Mouse (Mus musculus) R1 (cell line): ENCODE data around the gene Defb36.
A peak's percentile ranks its signal among the peaks of the same experiment; 100 is the strongest.

Experiments used
- DNase-seq: peaks from one replicate; pipeline ENCODE4 v3.0.0-alpha.2; 2018; ENCODE audit warnings: low read depth, low spot score

The Defb36 gene

GRCm38 (mm10) chr2:152604057-152604456, at the start of gene Defb36:
Gene Defb36 (plus strand): TSS chr2:152604327.
- DNase-seq: peak; percentile 83

GRCm38 (mm10) chr2:152556655-152557054, 47.5 kb upstream of the Defb36 start:
- no peak for DNase-seq

- DNase-seq: no peak
Observed at GRCm38 (mm10) chr2:152569038-152569437, 35.1 kb upstream of the Defb36 start, which contains the start of gene Gm17416. Gene Gm17416 (plus strand): TSS chr2:152569338.

GRCm38 (mm10) chr2:152569881-152570280, 34.2 kb upstream of the Defb36 start:
- DNase-seq: no peak

GRCm38 (mm10) chr2:152570313-152570712, 33.8 kb upstream of the Defb36 start:
- DNase-seq: no peak

GRCm38 (mm10) chr2:152572114-152572794, 31.9 kb upstream of the Defb36 start, which contains the start of gene Defb21:
Gene Defb21 (plus strand): TSS chr2:152572744.
- DNase-seq: peak; percentile 59

GRCm38 (mm10) chr2:152573484-152573883, 30.6 kb upstream of the Defb36 start:
- no peak for DNase-seq

- DNase-seq: no peak
Observed at GRCm38 (mm10) chr2:152580107-152580506, 24.0 kb upstream of the Defb36 start, which contains the start of gene Defb19. Gene Defb19 (minus strand): TSS chr2:152580312.

- DNase-seq: no peak
Observed at GRCm38 (mm10) chr2:152580612-152581011, 23.5 kb upstream of the Defb36 start.

GRCm38 (mm10) chr2:152586926-152587560, 17.1 kb upstream of the Defb36 start:
- DNase-seq: peak; percentile 81

GRCm38 (mm10) chr2:152588450-152588849, 15.7 kb upstream of the Defb36 start:
- no peak for DNase-seq

- no peak for DNase-seq
Observed at GRCm38 (mm10) chr2:152589021-152589420, 15.1 kb upstream of the Defb36 start.

- DNase-seq: no peak
Observed at GRCm38 (mm10) chr2:152599299-152599698, 4.8 kb upstream of the Defb36 start, which contains the start of gene Defb45. Gene Defb45 (minus strand): TSS chr2:152599399.

GRCm38 (mm10) chr2:152600076-152600475, 4.1 kb upstream of the Defb36 start:
- no peak for DNase-seq

- DNase-seq: peak; percentile 37
Observed at GRCm38 (mm10) chr2:152601275-152601960, 2.7 kb upstream of the Defb36 start.

GRCm38 (mm10) chr2:152607746-152608145, 3.6 kb downstream of the Defb36 start:
- no peak for DNase-seq

- DNase-seq: peak; percentile 69
Observed at GRCm38 (mm10) chr2:152608719-152609118, 4.6 kb downstream of the Defb36 start.

GRCm38 (mm10) chr2:152612193-152612592, 8.1 kb downstream of the Defb36 start:
- peak; percentile 87 for DNase-seq

GRCm38 (mm10) chr2:152615563-152615962, 11.4 kb downstream of the Defb36 start:
- DNase-seq: peak; percentile 84

GRCm38 (mm10) chr2:152616470-152616869, 12.3 kb downstream of the Defb36 start:
- DNase-seq: no peak

- peak; percentile 81 for DNase-seq
Observed at GRCm38 (mm10) chr2:152617374-152617773, 13.2 kb downstream of the Defb36 start.
